Mouse (Mus musculus) liver, embryonic 11.5 days (tissue): ENCODE data around the gene Vps4b. TPM values are rescaled to one million over a fixed set of nuclear protein-coding genes. Genes with fewer than 3 reads are reported as not detected.
A peak's percentile ranks its signal among the peaks of the same experiment; 100 is the strongest.

Experiments
- ATAC-seq: fragments of 200-750 bp; cut with Nextera tagmentation; replicated peaks from 2 replicates; pipeline ENCODE4 v1.8.0; 2017; ENCODE audit warnings: moderate number of reproducible peaks, mild to moderate bottlenecking, moderate TSS enrichment, moderate library complexity; ENCODE audit not compliant: low FRiP score
- DNase-seq: peaks from one replicate; pipeline ENCODE4 v3.0.0-alpha.2; 2017; ENCODE audit warnings: low spot score
- H3K27ac ChIP-seq: fragments of 300-500 bp; sonication (generic); 2 replicates; pipeline ENCODE4 v1.5.1; 2014; ENCODE audit warnings: mild to moderate bottlenecking, low read depth, low read length, control low read depth
- H3K27me3 ChIP-seq: fragments of 300-500 bp; sonication (generic); replicated peaks from 2 replicates; pipeline ENCODE4 v1.6.1; 2014; ENCODE audit warnings: low read length, mixed read lengths; ENCODE audit not compliant: control insufficient read depth, insufficient read depth
- H3K36me3 ChIP-seq: fragments of 300-500 bp; sonication (generic); 2 replicates; pipeline ENCODE4 v1.6.1; 2014; ENCODE audit warnings: mild to moderate bottlenecking, low read length, moderate library complexity, mixed read lengths; ENCODE audit not compliant: control insufficient read depth, insufficient read depth
- H3K4me1 ChIP-seq: fragments of 300-500 bp; sonication (generic); replicated peaks from 2 replicates; pipeline ENCODE4 v1.6.1; 2014; ENCODE audit warnings: low read length, mixed read lengths; ENCODE audit not compliant: control insufficient read depth, insufficient read depth
- H3K4me2 ChIP-seq: fragments of 300-500 bp; sonication (generic); 2 replicates; pipeline ENCODE4 v1.6.1; 2014; ENCODE audit warnings: mild to moderate bottlenecking, control low read depth, moderate library complexity
- H3K4me3 ChIP-seq: fragments of 300-500 bp; sonication (generic); 2 replicates; pipeline ENCODE4 v1.5.1; 2014; ENCODE audit warnings: low read depth, low read length, control low read depth
- H3K9ac ChIP-seq: fragments of 300-500 bp; sonication (generic); 2 replicates; pipeline ENCODE4 v1.6.1; 2014; ENCODE audit warnings: low read depth, low read length, control low read depth
- H3K9me3 ChIP-seq: fragments of 300-500 bp; sonication (generic); 2 replicates; pipeline ENCODE4 v1.6.1; 2016; ENCODE audit warnings: low read length, inconsistent platforms, mixed read lengths; ENCODE audit not compliant: control insufficient read depth
- WGBS: fragments of 180-500 bp; shearing (Covaris S2); extraction: QIAGEN DNeasy Blood & Tissue Kit; methylation state at CpG from one replicate; pipeline ENCODE4 v1.1.7; 2014; 5-methylcytosine and 5-hydroxymethylcytosine counted together
- polyA plus RNA-seq: library from polyadenylated mRNA; unstranded; fragments of >200 nt; fragmentation: Nextera tagmentation; extraction: Ambion mirVana; gene quantifications from 2 replicates; pipeline ENCODE4 v1.2.1, GENCODE M21; 2014

Gene Vps4b
- polyA plus RNA-seq, 1 experiment from 2014 or later, result 53.7 TPM

- WGBS, result 58% methylated on average over 7 of the region's 7 CpGs
- ATAC-seq, result peak; percentile 35; the same call in 1 of the 2 replicates
- H3K27ac ChIP-seq, result no peak overlapping the region
Observed at GRCm38 (mm10) chr1:106796987-106797779, 655 bp upstream of the Vps4b start.

DNA sequence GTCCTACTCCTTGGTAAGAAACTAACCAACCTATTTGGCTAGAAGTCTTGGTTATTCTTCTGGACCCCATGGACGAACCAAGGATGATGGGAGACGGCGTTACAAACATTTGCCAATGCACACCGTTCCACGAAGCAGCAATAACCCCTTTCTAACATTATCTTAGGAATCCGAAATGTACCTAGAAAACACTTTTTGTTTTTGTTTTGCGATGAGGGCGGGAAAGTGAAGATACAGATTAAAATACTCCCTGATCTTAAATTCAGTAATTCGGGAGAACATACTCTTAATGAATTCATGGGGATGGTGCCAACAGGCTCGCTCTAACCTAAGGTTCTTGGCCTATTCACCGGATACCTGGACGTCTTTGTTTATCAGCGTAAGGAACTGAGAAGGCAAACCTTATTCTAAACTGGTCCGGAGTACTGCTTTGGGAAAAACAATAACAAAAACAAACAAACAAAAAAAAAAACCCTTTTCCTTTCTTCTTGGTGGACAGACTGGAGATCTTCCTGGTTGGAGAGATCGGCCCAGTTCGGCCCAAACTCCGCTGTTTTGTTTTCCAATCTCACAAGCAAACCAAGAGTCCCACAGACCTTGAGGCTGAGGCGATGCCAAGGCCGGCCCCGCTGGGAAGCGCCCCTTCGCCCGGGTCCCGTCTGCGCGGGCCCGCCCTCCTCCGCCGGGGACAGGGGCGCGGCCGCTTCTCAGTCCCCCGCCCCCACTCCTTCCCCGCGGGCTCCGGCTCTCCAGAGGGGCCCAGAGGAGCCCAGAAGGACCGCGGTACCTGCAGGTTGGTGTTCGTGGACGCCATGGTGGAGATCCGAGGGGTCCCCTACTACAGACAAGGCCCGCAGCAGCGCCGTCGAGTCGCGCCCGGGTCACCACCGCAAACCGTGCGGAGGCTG, 640 bp downstream of the Vps4b start:
- Histone ChIP-seq H3K4me1 (peaks cover 4% of the 10 kb centered on the region), H3K9ac (peak overlapping the region; percentile 99), H3K27me3 (no peaks in the 10 kb centered on the region), H3K36me3 (peaks cover 3% of the 10 kb centered on the region; the same call in 1 of the 2 replicates), H3K9me3 (no peaks in the 10 kb centered on the region), H3K27ac (peak overlapping the region; percentile 93), H3K4me2 (peak overlapping the region; percentile 57), H3K4me3 (peak overlapping the region; percentile 99)
- 3% methylated on average over 51 of the region's 51 CpGs for WGBS
- peak; percentile 87 for ATAC-seq
- DNase-seq, result no peak

More at GRCm38 (mm10) chr1:106796987-106797779, 655 bp upstream of the Vps4b start:
- Histone ChIP-seq H3K4me2 (peak overlapping the region; percentile 57), H3K9me3 (no peaks in the 10 kb centered on the region), H3K4me3 (peak overlapping the region; percentile 99), H3K36me3 (peaks cover 3% of the 10 kb centered on the region; the same call in 1 of the 2 replicates), H3K4me1 (peaks cover 4% of the 10 kb centered on the region), H3K9ac (peak overlapping the region; percentile 99; the same call in 1 of the 2 replicates), H3K27me3 (no peaks in the 10 kb centered on the region)
- DNase-seq, result no peak

DNA sequence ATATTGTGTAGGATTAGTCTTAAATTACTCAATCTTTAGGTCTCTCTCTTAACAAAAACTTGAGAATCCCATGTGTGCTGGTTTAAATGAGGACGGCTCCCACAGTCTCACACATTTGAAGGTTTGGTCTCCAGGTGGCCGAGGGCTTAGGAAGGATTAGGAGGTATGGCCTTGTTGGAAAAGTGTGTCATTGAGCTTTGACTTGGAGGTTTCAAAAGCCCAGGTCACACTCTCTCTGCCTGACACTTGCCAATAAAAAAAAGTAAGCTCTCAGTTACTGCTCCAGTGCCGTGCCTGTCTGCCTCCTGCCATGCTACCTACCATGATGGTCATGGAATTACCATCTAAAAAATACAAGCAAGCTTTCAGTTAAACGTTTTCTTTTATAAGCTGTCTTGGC, 21.6 kb downstream of the Vps4b start:
- Histone ChIP-seq H3K9me3 (no peaks in the 10 kb centered on the region), H3K4me1 (no peaks in the 10 kb centered on the region), H3K27me3 (no peaks in the 10 kb centered on the region), H3K9ac (no peak overlapping the region), H3K4me3 (no peak overlapping the region), H3K36me3 (peaks cover 22% of the 10 kb centered on the region), H3K27ac (no peak overlapping the region), H3K4me2 (no peak overlapping the region)
- no peak for ATAC-seq
- DNase-seq, result no peak
- 89% methylated on average over 4 of the region's 4 CpGs for WGBS

DNA sequence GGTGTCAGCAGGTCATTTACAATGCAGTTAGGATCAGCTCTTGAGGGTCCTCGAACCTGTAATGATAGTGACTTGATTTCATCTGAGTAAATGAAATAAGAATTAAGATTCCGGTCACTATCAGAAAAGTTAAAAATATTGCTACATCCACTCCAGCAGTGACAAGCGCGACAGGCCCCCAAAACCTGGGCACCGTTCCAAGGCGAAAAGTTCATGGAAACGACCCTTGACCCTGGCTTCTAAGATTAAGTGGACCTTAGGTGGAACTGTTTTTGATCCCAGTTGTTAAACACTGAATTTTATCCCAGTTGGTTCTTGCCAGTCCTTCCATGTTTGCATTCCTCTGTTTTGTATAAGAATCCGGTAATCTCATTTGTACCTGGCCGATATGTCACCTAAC, 22.4 kb downstream of the Vps4b start:
- Histone ChIP-seq H3K9me3 (no peaks in the 10 kb centered on the region), H3K4me2 (no peak overlapping the region), H3K4me3 (no peak overlapping the region), H3K4me1 (no peaks in the 10 kb centered on the region), H3K27ac (no peak overlapping the region), H3K27me3 (no peaks in the 10 kb centered on the region), H3K36me3 (peaks cover 21% of the 10 kb centered on the region), H3K9ac (no peak overlapping the region)
- WGBS, result 88% methylated on average over 9 of the region's 9 CpGs
- ATAC-seq (no peak), DNase-seq (no peak)

GRCm38 (mm10) chr1:106768773-106769172, 27.8 kb downstream of the Vps4b start:
- no peak overlapping the region for H3K4me3 ChIP-seq
- no peaks in the 10 kb centered on the region for H3K27me3 ChIP-seq
- DNase-seq, result no peak
- no peak overlapping the region for H3K27ac ChIP-seq
- ATAC-seq, result no peak
- H3K4me1 ChIP-seq, result no peaks in the 10 kb centered on the region
- H3K9me3 ChIP-seq, result no peaks in the 10 kb centered on the region
- peaks cover 23% of the 10 kb centered on the region for H3K36me3 ChIP-seq
- no peak overlapping the region for H3K4me2 ChIP-seq
- H3K9ac ChIP-seq, result no peak overlapping the region

DNA sequence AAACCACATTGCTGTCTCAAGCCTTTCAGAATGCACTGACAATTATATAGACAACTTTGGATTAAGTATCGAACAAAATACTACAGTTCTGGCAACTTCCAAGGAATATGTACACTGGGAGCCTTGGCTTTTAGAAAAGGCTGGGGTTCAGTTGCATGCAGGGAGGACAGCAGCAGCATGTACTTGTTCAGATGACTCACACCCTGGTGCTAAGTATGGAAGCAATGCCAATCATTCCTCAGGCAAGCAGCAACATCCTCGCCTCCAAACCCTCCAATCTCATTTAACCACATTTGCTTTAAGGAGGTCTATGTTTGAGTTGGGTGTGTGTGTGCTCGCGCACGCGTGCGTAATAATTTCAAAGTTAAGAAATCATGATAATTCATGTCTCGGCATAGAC, 30.8 kb downstream of the Vps4b start:
- Histone ChIP-seq H3K27ac (no peak overlapping the region), H3K4me2 (no peak overlapping the region), H3K9ac (no peak overlapping the region), H3K36me3 (peaks cover 18% of the 10 kb centered on the region), H3K4me1 (no peaks in the 10 kb centered on the region; the same call in 1 of the 2 replicates), H3K4me3 (no peak overlapping the region), H3K9me3 (no peaks in the 10 kb centered on the region), H3K27me3 (no peaks in the 10 kb centered on the region)
- ATAC-seq (no peak), DNase-seq (no peak)
- WGBS, result 94% methylated on average over 8 of the region's 8 CpGs

DNA sequence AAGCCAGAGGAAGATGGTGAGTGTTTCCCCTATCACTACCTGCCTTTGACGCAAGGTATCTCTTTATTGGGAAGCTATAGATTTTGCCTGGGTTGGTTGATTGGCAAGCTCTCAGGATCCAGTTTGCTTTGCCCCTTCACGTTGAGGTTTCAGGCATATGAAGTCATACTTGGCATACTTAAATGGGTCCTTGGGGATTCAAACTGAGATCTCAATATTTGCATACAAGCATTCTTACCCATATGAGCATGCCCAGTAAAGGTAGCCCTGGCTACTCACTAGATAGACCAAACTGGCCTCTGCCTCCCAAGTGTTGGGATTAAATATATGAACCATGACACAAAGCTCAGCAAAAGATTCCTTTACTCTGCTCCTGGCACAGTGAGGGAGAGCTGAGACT, 31.7 kb downstream of the Vps4b start:
- H3K4me1 ChIP-seq, result no peaks in the 10 kb centered on the region; the same call in 1 of the 2 replicates
- H3K27me3 ChIP-seq, result no peaks in the 10 kb centered on the region
- 91% methylated on average over 2 of the region's 2 CpGs for WGBS
- H3K9ac ChIP-seq, result no peak overlapping the region
- DNase-seq (no peak), ATAC-seq (no peak)
- no peak overlapping the region for H3K4me2 ChIP-seq
- H3K9me3 ChIP-seq, result no peaks in the 10 kb centered on the region
- no peak overlapping the region for H3K27ac ChIP-seq
- peaks cover 11% of the 10 kb centered on the region; the same call in 1 of the 2 replicates for H3K36me3 ChIP-seq
- no peak overlapping the region for H3K4me3 ChIP-seq

- Histone ChIP-seq H3K4me2 (no peak overlapping the region), H3K9me3 (no peaks in the 10 kb centered on the region), H3K4me3 (no peak overlapping the region), H3K4me1 (no peaks in the 10 kb centered on the region; the same call in 1 of the 2 replicates), H3K27ac (no peak overlapping the region), H3K36me3 (peaks cover 11% of the 10 kb centered on the region; the same call in 1 of the 2 replicates), H3K9ac (no peak overlapping the region), H3K27me3 (no peaks in the 10 kb centered on the region)
- ATAC-seq (no peak), DNase-seq (no peak)
- WGBS, result 88% methylated on average over 3 of the region's 3 CpGs
Observed at GRCm38 (mm10) chr1:106764281-106764680, 32.2 kb downstream of the Vps4b start.
